Mouse (Mus musculus) brain, embryonic 14.5 days (tissue): ENCODE data around the gene Tfpi.

Experiments
- CTCF ChIP-seq: fragments of 200-500 bp; IDR thresholded peaks from 2 replicates; pipeline ENCODE4 v1.5.1; 2012; ENCODE audit warnings: inconsistent platforms, mild to moderate bottlenecking, moderate library complexity, borderline replicate concordance; ENCODE audit not compliant: insufficient read depth, insufficient read length; ENCODE audit errors: extremely low read depth
- POLR2A ChIP-seq: fragments of 200-500 bp; IDR thresholded peaks from 2 replicates; pipeline ENCODE4 v1.6.1; 2012; ENCODE audit warnings: mild to moderate bottlenecking, inconsistent platforms, borderline replicate concordance; ENCODE audit not compliant: poor library complexity, insufficient read depth, insufficient read length, severe bottlenecking; ENCODE audit errors: extremely low read depth

- TF ChIP-seq CTCF (no peak), POLR2A (no peak)
Observed at GRCm38 (mm10) chr2:84474651-84475050, 1.9 kb downstream of the Tfpi start.
